ENCODE assay signal across 15 mouse cellular contexts in genomic region chr12:77201461-77202143, GRCm38 (mm10).
"Had no signal": no experiment of that assay in that cellular context is flagged by ENCODE, and none has a peak within 500 bp of the region (broad histone marks: within the 10 kb centered on the region; RNA-seq: fewer than 3 reads in every experiment).

No protein-coding gene starts in this region.

- H3K4me3 ChIP-seq: liver, embryonic 13.5 days; liver, embryonic 15.5 days; lung, embryonic 15.5 days; midbrain, embryonic 10.5 days; midbrain, embryonic 12.5 days; neural tube, embryonic 12.5 days had no signal

- H3K27me3 ChIP-seq: liver, embryonic 13.5 days; liver, embryonic 15.5 days; lung, embryonic 15.5 days; midbrain, embryonic 12.5 days; neural tube, embryonic 12.5 days had no signal

- H3K36me3 ChIP-seq: liver, embryonic 13.5 days; liver, embryonic 15.5 days; lung, embryonic 15.5 days; midbrain, embryonic 10.5 days; midbrain, embryonic 12.5 days; neural tube, embryonic 12.5 days had no signal

- DNase-seq: liver, embryonic 13.5 days; liver, postnatal 0 days; lung, adult 2 months; lung, postnatal 14 days; lung, postnatal 36 days; midbrain, embryonic 14.5 days; right cerebral cortex, postnatal 14 days; spleen, adult 18-20 months; thymus, postnatal 36 days had no signal

- H3K4me1 ChIP-seq: lung, embryonic 15.5 days; midbrain, embryonic 10.5 days; midbrain, embryonic 12.5 days; neural tube, embryonic 12.5 days had no signal

- H3K27ac ChIP-seq: liver, embryonic 13.5 days; liver, embryonic 15.5 days; lung, embryonic 15.5 days; macrophage; midbrain, embryonic 10.5 days; midbrain, embryonic 12.5 days; neural tube, embryonic 12.5 days had no signal
